Mouse (Mus musculus): Measurements from ENCODE around the gene Tctex1d4.

The Tctex1d4 gene

GRCm38 (mm10) chr4:117120052-117120444 is 6.5 kb upstream of the Tctex1d4 start:
- DNase-seq (ENCODE audit: low read depth, low spot score): no peak

DNA sequence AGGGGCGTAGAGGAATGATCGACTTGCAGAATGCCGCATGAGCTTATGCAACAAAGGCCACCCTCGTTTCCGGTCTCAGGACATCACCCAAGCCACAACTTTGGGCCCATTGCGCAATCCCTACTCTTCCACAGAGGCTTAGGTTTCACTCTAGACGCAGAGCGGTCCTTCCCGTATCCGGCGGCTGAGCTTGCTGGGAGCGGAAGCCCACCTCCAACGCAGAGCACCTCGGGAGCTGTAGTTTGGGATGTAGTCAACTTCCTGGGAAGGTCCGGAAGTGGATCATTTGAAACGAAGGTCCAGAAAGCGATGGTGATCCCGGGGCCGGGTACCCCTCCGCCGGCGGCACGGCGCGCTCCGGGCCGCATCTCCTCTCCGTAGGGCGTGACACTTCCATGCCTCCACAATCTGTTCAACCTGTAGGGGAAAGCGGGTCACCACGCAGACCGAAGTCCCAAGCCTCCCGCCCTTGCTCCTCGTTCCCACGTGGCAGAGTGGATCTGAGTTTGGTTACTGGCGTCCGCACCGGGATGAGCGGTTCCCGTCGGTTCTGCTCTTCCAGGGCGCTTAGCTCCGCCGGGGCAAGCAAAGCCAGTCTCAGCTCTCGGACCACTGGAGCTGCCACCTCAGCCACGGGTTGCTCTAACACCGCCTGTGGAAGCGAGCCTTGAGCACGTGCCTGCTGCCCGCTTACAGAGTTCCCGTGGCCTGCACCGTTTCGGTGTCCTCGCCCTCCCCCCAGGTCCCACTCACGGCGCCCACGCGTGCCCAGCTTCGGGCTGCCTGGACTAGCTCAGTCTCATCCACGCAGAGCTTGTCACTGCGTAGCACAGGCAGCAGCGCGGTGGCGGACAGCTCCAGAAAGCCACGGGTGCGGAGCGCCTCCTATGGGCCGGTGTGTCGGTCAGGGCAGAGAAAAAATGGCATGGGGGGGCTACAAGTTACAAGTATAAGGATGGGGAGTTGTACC is 5.9 kb upstream of the Tctex1d4 start:
- peak; percentile 99 for DNase-seq (ENCODE audit: low read depth, low spot score)

GRCm38 (mm10) chr4:117122209-117122608 is 4.4 kb upstream of the Tctex1d4 start:
- peak; percentile 50 for DNase-seq (ENCODE audit: low read depth, low spot score)

DNA sequence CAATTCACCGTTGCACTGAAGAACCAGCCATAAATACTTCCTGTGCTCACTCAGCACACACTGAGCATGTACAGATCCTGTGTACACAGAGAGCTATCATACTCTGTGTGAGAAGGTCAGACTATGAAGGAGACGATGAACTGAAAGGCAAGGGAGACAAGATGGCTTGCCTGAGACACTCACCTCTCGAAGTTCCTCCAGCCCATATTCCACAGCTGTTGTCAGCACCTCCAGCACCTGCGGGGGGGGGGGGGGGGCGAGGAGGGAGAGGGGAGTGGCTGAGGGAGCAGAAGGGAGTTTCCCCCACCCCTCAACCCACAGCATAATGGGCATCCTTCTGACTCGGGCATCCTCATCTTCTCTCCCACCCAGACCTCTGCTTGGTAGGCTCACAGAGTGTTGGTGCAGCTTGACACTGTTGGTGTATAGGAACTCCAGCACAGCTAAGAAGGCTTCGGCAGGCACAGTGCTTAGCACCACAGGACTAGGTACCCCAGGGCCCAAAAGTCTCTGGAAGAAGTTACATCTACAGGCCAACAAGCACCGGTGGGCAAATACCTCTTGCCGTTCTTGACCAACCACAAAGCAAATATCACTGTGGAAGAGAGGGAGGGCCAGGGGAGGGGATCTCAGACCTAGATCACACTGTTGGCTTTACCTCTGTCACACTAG is 2.9 kb upstream of the Tctex1d4 start:
- no peak for DNase-seq (ENCODE audit: low read depth, low spot score)

DNA sequence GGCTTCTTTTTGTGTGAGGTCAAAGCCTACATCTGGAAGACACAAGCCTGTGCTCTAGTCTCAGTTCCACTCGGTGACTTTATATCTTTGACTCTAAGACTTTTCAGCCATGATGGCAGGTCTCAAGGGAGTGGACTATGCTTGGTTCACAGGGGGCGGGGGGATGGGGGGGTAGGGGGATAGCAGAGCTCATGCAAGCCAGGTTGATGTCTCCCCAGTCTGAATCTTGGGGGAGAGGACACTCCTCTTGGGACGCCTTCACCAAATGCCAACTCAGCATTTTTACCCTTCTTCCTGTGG is 2.4 kb upstream of the Tctex1d4 start:
- DNase-seq (ENCODE audit: low read depth, low spot score): no peak

GRCm38 (mm10) chr4:117124518-117125347 is 1.9 kb upstream of the Tctex1d4 start:
- peak; percentile 53 for DNase-seq (ENCODE audit: low read depth, low spot score)

DNA sequence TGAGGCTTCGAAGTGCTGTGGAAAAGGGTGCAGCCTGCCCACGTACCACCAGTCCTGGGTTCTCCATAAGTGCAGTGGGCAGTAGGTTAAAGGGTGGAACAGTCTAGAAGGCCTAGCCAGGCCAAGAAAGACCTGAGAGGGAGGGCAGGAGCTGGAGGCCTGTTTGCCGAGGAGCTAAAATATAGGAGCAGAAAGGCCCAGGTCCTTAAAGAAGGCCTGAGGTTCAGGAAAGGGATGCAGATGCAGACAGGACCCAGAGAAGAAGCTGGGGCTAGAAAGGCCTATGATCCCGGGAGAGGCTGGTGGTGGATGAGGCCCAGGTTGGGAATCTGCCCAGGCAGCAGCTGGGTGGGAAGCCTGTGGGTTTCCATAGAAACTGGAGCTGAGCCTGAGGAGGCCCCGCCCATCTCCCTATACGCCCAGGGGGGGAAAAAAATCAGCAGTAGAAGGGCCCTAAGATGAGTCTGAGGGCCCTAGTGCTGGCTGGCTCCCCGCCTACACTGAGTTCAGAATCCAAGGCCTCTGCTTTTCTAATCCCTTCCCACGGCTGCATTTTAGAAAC is 1.2 kb upstream of the Tctex1d4 start, which contains the start of gene Btbd19:
Btbd19 (minus strand) TSS at position 378 of the 562 bp plus-strand sequence.
- peak; percentile 89 for DNase-seq (ENCODE audit: low read depth, low spot score)

DNA sequence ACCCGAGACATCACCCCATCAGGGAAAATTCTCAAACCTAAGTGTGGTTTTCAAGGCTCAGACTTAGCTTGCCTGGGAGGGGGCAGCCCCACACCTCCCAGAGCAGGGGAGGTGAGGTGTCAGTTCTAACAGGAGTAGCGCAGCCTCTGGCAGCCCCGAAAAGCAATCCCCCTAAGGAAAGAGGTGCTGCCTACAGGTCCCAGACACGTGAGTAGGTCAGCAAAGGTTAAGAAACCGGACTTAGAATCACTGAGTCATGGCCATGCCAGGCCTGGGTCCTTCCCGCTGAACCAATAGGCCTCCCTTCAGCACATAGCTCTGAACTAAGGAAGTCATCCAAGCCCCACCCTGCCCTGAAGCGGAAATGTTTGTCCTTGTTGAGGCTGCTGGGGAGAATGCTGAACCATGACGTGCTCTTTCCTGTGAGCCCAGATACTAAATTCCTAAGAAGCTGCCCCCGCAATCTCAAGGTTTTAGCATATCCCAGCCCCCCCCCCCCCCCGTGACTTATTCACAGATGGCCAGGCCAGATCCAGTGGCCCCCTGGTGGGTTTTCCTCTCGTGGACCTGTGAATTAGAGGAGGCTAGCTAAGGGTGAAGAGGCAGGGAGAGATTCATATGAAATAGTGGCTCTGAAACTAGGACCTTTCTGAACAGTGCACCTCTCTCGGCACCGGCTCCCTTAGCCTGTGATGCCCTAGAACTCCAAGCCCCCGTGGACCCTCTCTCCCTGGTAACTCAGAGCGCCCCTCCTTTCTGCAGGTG is 502 bp upstream of the Tctex1d4 start:
- DNase-seq (ENCODE audit: low read depth, low spot score): peak; percentile 72

DNA sequence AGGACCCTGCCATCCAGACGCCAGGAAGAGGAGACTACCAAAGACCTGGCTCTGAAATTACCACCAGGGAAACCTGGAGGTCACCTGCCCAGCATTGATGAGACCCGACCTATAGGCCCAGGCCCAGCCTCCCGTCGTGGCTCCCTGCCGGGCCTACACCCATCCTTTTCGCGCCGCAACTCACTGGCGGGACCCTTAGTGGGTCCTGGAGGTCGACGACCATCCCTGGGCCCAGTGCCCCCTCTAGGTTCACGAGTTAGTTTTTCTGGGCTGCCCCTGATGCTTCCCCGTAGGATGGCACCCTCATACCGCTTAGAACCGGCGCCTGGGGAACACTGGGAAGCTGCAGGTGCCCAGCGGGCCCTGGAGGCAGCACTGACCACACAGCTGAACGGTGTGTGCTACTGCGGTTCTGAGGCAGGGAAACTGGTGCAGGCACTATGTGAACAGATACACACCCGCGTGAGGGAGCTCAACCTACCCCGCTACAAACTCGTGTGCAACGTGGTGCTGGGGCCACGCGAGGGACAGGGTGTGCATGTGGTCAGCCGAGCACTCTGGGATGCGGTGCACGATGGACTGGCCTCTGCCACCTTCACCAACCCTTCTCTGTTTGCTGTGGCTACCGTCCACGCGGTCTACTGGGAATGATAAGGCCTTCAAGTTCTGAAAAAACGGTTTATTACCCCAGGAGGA is 1.5 kb downstream of the Tctex1d4 start:
- no peak for DNase-seq (ENCODE audit: low read depth, low spot score)

DNA sequence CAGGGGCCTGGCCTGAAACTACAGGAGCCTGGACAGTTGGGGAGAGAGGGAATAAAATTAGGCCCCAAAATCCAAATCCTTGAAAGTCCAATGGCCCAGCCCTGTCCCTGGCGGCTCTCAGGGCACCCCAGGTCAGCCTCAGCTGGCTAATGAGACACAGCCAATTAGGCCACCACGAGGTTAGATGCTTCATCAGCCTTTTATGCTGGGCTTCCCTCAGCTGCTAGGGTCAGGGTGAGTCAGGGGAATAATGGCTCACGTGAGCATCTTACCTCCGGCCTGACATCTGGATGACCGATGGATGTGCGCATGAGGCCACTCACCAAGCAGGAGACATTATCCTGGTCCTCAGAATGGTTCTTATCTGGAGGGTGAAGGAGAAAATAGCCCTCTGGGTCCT is 4.2 kb downstream of the Tctex1d4 start:
- DNase-seq (ENCODE audit: low read depth, low spot score): no peak

GRCm38 (mm10) chr4:117131198-117131597 is 4.6 kb downstream of the Tctex1d4 start:
- DNase-seq (ENCODE audit: low read depth, low spot score): peak; percentile 64

DNA sequence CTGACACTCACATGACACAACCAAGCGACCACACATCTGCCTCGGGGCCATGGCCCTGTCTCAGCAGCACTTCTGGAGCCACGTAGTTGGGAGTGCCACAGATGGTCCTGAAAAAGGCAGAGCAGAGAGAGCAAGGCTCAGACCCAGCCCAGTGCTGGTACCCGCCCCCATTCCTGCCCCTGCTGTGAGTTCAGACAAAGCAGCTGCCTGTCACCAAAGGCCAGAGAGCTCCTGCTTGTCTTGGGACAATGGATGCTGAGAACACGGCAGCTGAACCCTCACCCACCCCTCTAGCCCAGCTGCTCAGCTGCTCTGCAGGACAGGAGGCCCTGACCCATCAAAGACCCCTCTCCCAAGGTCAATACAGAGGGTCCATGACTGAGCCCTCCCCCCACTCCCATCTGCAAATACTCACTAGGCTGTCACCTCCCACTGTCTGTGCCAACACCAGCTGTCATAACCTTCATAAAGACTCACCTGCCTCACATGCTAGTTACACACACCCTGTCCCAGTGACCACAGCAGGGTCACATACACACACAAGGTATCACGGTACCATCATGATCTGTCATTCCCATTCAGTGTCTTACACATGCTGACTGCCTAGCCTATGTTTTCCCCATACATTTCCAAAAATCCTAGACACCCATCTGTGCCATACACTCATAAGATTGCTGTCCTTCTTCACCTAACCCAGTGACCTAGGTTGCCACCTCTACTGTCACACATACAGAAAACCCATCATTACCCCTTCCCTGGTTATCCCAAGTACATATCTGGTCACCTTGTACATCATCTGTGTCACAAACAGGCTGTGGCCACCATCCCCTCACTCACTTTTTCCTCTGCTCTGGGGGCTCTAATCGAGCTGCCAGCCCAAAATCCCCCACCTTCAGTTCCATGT is 5.5 kb downstream of the Tctex1d4 start:
- peak; percentile 77 for DNase-seq (ENCODE audit: low read depth, low spot score)

GRCm38 (mm10) chr4:117132794-117133143 is 6.2 kb downstream of the Tctex1d4 start:
- no peak for DNase-seq (ENCODE audit: low read depth, low spot score)

GRCm38 (mm10) chr4:117133366-117133796 is 6.8 kb downstream of the Tctex1d4 start:
- no peak for DNase-seq (ENCODE audit: low read depth, low spot score)

GRCm38 (mm10) chr4:117133817-117134600 is 7.4 kb downstream of the Tctex1d4 start, which contains the start of gene Plk3:
TSS of gene Plk3 (minus strand) at chr4:117133963.
- peak; percentile 99 for DNase-seq (ENCODE audit: low read depth, low spot score)

DNA sequence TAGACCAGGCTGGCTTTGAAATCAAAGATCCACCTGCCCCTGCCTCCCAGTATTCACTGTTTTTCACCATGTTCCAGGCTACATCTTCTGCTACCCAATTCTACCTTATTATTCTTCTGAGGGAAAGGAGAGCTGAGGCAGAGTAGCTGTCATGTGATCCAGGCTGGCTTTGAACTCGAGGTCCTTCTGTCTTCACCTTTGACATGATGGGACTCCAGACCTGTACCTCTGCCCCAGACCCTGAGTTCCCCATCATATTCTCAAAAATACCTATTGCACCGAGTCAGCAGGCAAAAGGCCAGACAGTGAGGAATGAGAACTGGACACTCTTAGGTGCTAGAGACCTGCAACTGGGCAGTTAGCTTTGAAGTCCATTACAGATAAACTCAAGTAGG is 8.0 kb downstream of the Tctex1d4 start:
- DNase-seq (ENCODE audit: low read depth, low spot score): no peak

GRCm38 (mm10) chr4:117136034-117136433 is 9.4 kb downstream of the Tctex1d4 start:
- no peak for DNase-seq (ENCODE audit: low read depth, low spot score)
